Mouse (Mus musculus): ENCODE data around the gene Rnf24. TPM values are rescaled to one million over a fixed set of nuclear protein-coding genes. Genes with fewer than 3 reads are reported as not detected.

Rnf24 gene
- total and polyA plus RNA-seq, 3 experiments: 3.9 to 14.7 (median 3.9) TPM

DNA sequence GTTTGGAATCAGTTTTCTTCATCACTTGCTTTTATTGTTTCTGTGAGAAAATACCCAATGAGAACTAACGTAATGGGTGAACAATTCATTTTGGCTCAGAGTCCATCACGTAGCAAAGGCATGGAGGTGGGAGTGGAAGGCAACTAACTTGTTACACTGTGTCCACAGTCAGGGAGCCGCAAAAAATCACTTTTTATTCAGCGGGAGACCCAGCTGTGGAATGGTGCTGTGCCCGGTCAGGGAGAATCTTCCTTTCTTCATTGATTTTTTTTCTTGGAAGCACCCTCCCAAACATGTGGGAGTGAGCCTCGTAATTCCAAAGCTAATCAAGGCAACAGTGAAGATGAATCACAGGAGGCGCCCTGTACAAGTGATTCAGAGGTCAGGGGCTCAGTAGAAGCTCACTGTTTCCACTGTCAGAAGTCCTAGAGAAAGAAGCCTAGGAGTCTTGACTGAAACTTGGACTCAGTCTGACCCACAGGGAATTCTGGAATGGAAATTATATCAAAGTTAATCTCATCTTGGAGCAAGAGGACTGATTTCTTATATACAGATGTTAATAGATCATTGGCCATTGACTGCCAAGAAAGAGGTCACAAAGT is 19.7 kb upstream of the Rnf24 start:
- dilution Hi-C loops (cut with MboI; ENCODE audit: extremely low pct_ligation_motif_present, extremely low pct_unique_long_range_greater_than_20kb, low sequenced_read_pairs): no loop called here

DNA sequence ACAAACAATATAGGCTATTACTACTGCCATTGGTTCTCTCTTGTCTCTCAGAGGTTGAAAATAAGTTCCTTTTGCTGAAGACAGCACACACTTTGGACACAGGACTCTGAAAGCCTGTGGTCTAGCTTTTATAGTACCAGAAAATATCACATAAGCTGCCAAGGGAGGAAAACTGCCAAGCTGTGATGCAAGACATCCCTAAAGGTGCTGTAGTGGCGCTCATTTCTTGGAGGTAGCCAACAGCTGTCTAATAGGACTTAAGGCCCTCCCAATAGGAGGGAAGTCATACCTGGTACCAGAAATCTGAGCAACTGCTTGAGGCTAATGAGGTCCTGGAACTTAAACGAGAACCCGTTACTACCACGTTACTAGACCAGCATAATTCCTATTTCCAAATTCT is 19.1 kb upstream of the Rnf24 start:
- in situ Hi-C loops (cut with MboI; ENCODE audit: low pct_ligation_motif_present, low pct_unique_long_range_greater_than_20kb, low sequenced_read_pairs) (no loop called here), dilution Hi-C loops (cut with MboI; ENCODE audit: extremely low pct_ligation_motif_present, extremely low pct_unique_long_range_greater_than_20kb, low sequenced_read_pairs) (no loop called here)
- no peak for TF ChIP-seq TCF12 (IDR thresholded peaks at IDR 0.05; ENCODE audit: low read depth, low read length)
- TF ChIP-seq IRF4 (IDR thresholded peaks at IDR 0.05; ENCODE audit: low read depth, low read length): no peak
- TF ChIP-seq E2F4 (IDR thresholded peaks at IDR 0.05; ENCODE audit: insufficient replicate concordance, low read depth, low read length): no peak
- TF ChIP-seq RCOR1 (conservative IDR thresholded peaks at IDR 0.05; ENCODE audit: low read depth, low read length): no peak
- no peak for TF ChIP-seq NELFE (IDR thresholded peaks at IDR 0.05; ENCODE audit: low read depth, low read length)
- TF ChIP-seq PAX5 (IDR thresholded peaks at IDR 0.05; ENCODE audit: low read length): no peak
- TF ChIP-seq ELF1 (IDR thresholded peaks at IDR 0.05; ENCODE audit: low read depth, low read length): no peak
- no peak for TF ChIP-seq ZNF384 (IDR thresholded peaks at IDR 0.05; ENCODE audit: low read depth, low read length)
- no peak for TF ChIP-seq RAD21 (IDR thresholded peaks at IDR 0.05; ENCODE audit: low read depth, low read length)
- no peak for TF ChIP-seq USF2 (conservative IDR thresholded peaks at IDR 0.05; ENCODE audit: low read depth, low read length)
- no peak for TF ChIP-seq KAT2A (IDR thresholded peaks at IDR 0.05; ENCODE audit: insufficient replicate concordance, low read length)
- TF ChIP-seq SMC3 (IDR thresholded peaks at IDR 0.05; ENCODE audit: low read depth, low read length): no peak
- no peak for TF ChIP-seq UBTF (IDR thresholded peaks at IDR 0.05; ENCODE audit: low read depth, low read length)
- Histone ChIP-seq H3K4me3 (replicated peaks in 1 of 3; ENCODE audit: low read depth in 2 of 3, low read length in 2 of 3, poor library complexity in 1 of 3) (no peak overlapping the region), H3K36me3 (replicated peaks in 1 of 2; ENCODE audit: control insufficient read depth in 1 of 2, insufficient read depth in 1 of 2, low read length in 1 of 2) (no peaks in the 10 kb centered on the region), H3K79me2 (replicated peaks; ENCODE audit: control insufficient read depth, extremely low read depth, insufficient read depth, poor library complexity, severe bottlenecking) (no peaks in the 10 kb centered on the region), H3K4me1 (ENCODE audit: control insufficient read depth in 1 of 2, insufficient read depth in 2 of 2) (peaks cover under 1 to 9% of the 10 kb centered on the region in 2 experiments; a peak in 3 of 4 replicates), H3K27ac (ENCODE audit: insufficient read depth, low read depth) (no peak overlapping the region), H3K9me3 (replicated peaks; ENCODE audit: low read length) (peaks cover 3% of the 10 kb centered on the region), H3K9ac (ENCODE audit: insufficient read depth, low read depth) (no peak overlapping the region), H3K4me2 (ENCODE audit: insufficient read depth, low read depth, poor library complexity, severe bottlenecking) (no peak overlapping the region), H3K27me3 (replicated peaks) (no peaks in the 10 kb centered on the region)
- DNase-seq (ENCODE audit: extremely low read depth): no peak

More for the DNA sequence above, 19.7 kb upstream of the Rnf24 start:
- Histone ChIP-seq H3K9ac (ENCODE audit: insufficient read depth, low read depth) (no peak overlapping the region), H3K36me3 (replicated peaks in 1 of 2; ENCODE audit: control insufficient read depth in 1 of 2, insufficient read depth in 1 of 2, low read length in 1 of 2) (no peaks in the 10 kb centered on the region), H3K4me1 (ENCODE audit: control insufficient read depth in 1 of 2, insufficient read depth in 2 of 2) (peaks cover 3 to 14% of the 10 kb centered on the region in 2 experiments), H3K79me2 (replicated peaks; ENCODE audit: control insufficient read depth, extremely low read depth, insufficient read depth, poor library complexity, severe bottlenecking) (no peaks in the 10 kb centered on the region), H3K27ac (ENCODE audit: insufficient read depth, low read depth) (no peak overlapping the region), H3K9me3 (replicated peaks; ENCODE audit: low read length) (peaks cover 3% of the 10 kb centered on the region), H3K4me3 (replicated peaks in 1 of 3; ENCODE audit: low read depth in 2 of 3, low read length in 2 of 3, poor library complexity in 1 of 3) (no peak overlapping the region), H3K27me3 (replicated peaks) (no peaks in the 10 kb centered on the region), H3K4me2 (ENCODE audit: insufficient read depth, low read depth, poor library complexity, severe bottlenecking) (no peak overlapping the region)
- in situ Hi-C loops (cut with MboI; ENCODE audit: low pct_ligation_motif_present, low pct_unique_long_range_greater_than_20kb, low sequenced_read_pairs): no loop called here
- TF ChIP-seq IRF4 (IDR thresholded peaks at IDR 0.05; ENCODE audit: low read depth, low read length) (no peak), RCOR1 (conservative IDR thresholded peaks at IDR 0.05; ENCODE audit: low read depth, low read length) (no peak), MAZ (IDR thresholded peaks at IDR 0.05; ENCODE audit: low read depth, low read length) (no peak), GABPA (IDR thresholded peaks at IDR 0.05; ENCODE audit: insufficient replicate concordance, low read depth, low read length) (no peak), TCF12 (IDR thresholded peaks at IDR 0.05; ENCODE audit: low read depth, low read length) (no peak), ZMIZ1 (IDR thresholded peaks at IDR 0.05; ENCODE audit: low read depth, low read length) (no peak)
- DNase-seq (ENCODE audit: extremely low read depth): no peak
